Mouse (Mus musculus) ovary, postnatal 36 days (tissue): ENCODE data around the gene Spef1.

Source experiments
- DNase-seq: peaks from one replicate; pipeline ENCODE4 v3.0.0; 2022; ENCODE audit warnings: low spot score, mixed read lengths

Spef1 gene

DNA sequence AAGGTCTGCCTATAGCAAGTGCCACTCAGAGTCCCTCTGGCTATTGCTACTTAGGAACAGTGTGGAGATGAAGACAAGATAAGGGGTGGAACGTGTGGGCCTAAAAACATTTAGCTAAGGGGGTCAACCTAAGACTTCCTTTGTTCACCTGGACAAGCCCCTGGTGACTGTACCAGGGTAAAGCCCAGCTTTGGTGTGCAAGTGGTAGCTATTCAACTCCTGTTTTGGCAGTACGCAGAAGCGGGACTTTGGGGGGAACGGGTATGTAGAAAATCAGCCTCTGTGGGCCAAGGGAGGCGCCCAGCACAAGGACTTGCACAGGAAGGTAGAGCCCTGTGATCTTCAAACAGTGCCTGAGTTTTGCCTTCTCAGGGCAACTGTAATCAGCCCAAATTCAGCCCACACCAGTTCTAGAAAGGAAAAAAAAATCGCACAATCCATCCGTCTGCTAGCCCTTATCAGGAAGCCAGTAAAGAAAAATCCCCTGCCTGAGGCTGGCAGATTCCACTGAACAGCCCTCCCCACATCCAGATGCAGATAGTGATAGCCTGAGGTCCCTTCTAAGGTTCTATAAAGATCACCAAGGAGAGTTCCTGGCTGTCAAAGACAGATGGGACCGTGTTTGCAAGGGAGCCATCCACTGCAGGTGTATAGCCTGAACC lies 18.6 kb upstream of the Spef1 start:
- DNase-seq = no peak

DNA sequence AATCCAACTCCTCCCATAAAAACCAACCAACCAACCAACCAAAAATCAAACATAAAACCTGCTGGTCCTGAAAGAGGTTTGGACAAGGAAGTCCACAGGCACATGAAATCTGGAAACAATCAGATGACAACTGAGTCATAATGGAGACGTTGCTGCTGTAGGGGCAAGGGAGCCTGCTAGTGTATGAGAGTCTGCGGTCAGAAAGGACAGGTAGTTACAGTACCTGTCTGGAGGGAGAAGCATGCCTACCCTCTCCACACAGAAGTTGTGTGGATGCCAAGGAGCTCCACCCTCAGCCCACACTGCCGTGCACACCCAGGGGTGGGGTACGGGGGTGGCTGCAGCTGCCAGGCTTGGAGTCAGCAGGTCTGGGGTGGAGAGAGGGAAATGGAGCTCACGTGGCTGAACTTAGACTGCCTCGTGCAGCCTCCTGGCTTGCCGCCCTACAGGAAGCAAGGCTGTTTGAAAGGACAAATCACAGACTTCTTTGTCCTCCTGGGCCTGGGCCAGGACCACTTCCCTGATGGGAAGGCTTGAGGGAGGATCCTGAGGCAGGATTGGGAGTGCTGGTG lies 17.4 kb upstream of the Spef1 start:
- DNase-seq = peak; percentile 87

DNA sequence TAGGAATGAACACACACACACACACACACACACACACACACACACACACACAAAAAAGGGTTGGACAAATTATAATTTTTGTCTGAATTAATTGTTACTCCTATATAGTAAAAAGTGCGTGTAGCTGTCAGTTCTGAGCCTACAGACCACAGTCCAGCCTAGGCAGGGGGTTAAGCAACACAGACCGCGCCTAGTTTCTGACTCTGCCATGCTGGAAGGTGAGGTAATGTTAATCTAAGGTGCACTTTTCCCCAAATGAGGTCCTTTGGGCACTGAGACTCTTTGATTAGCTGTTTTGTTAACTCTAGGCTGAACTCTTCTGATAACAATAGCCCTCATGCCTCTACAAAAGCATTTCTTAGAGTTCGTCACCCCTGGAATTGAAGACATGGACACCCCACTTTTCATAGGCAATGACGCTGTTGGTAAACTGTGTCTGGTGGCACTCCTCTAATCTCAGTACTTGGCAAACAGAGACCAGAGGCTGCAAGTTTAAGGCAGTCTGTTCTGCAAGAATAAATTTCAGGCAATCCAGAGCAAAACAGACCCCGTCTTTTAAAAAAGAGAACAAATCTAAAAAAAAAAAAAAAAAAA lies 16.8 kb upstream of the Spef1 start:
- DNase-seq = no peak

DNA sequence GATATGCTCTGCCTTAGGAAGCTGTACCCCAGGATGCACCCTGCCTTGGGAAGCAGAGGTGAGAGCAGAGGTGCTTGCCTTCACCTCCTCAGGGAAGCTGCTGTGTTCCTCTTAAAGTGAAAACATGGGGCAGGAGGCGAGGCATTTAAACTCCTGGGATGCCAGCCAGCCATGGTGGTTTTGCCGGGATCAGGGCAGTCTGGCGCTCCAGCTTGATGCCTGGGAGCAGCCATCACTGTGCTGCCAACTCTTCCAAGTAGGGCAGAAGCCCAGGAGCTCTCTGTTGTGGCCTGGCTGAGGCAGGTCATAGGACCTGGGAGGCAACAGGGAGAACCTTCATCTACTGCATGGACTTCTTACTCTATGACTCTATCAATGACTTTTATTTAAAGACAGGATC lies 14.2 kb upstream of the Spef1 start:
- no peak for DNase-seq

DNA sequence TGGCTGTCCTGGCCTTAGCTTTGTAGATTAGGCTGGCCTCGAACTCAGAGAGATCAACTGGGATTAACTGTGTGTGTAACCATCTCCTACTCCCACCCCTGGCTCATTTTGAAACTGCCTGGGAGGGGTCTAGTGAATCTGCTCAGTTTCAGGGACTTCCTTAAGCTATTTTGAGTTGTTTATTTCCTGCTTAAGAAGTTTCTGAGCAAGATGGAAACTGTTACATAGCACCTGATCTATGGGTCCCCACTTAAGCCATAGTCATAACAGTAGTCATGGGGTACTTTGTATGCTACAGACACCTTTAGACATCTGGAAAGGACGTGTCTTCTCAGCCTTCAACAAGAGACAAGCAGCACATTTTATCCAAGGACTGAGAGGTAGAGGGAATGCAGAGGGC lies 13.6 kb upstream of the Spef1 start:
- DNase-seq = no peak

DNA sequence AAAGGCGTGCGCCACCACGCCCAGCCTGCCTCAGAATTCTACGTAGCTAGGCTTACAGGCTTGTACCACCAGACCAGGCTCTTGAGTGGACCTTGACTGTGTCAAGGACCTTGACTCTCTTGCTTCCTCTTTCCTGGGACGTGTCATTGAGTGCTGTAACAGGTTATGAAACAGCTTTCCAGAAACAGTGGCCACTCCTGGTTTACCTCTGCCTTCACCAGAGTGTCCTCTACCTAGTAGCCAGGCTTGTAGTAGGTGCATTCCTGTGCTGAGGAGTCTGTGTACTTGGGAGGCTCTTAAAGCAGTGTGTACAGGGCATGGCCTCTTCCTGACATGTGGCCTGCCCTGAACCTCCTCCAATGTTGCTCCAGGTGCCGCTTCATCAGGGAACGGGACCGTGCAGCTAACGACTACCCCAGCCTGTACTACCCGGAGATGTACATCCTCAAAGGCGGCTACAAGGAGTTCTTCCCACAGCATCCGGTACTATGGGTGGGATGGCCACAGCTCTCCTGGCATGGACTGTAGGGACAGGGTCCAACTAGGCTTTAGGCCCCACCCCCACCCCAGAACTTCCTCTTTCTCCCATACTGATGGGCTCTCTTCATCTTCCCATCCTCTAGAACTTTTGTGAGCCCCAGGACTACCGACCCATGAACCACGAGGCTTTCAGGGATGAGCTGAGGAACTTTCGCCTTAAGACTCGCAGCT lies 9.7 kb upstream of the Spef1 start:
- DNase-seq = no peak

DNA sequence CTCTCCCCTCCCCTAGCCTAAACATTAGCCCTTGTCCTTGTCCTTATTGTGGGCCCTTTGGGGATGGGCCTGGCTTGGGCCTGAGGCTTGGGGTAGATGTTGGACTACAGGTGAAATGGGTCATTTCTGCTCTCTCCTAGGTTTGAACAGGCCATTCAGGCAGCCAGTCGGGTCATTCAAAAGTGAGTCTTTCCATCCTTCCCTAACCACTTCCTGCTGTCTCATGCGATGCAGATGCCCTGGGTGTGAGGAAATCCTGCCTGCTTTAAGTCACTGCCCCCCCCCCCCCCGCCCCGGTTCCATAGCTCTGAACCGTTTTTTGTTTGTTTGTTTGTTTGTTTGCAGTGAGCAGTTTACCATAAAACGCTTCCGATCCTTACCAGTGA lies 3.9 kb upstream of the Spef1 start:
- DNase-seq = no peak

DNA sequence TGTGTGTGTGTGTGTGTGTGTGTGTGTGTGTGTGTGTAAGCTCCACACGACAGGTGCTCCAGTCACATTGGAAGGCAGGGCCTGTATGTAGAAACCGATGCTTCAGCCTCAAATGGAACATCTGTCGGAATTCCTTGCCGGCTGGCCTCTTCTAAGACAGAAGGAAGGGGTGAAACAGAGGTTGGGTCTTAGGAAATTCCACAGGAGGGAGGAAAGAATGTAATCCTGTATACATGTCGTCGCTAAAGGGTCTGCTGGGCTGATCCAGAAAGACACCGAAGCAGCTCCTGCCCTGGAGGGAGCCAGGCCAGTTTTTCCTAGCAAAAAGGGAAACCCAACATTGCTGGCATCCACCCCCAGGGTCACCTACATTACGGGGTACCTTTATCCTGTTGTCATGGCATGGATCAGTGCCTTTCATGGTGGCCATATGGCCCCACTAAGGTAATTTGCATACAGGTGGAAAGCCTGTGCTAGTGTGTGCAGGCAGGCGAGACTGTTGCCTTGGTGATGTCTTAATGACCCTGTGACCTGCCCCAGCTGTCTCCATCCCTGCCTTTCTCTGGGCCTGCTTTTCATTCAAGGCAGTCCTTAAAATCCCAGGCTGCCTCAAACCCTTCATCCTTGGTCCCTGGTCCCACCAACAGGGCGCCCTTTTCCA lies 3.4 kb upstream of the Spef1 start:
- no peak for DNase-seq

DNA sequence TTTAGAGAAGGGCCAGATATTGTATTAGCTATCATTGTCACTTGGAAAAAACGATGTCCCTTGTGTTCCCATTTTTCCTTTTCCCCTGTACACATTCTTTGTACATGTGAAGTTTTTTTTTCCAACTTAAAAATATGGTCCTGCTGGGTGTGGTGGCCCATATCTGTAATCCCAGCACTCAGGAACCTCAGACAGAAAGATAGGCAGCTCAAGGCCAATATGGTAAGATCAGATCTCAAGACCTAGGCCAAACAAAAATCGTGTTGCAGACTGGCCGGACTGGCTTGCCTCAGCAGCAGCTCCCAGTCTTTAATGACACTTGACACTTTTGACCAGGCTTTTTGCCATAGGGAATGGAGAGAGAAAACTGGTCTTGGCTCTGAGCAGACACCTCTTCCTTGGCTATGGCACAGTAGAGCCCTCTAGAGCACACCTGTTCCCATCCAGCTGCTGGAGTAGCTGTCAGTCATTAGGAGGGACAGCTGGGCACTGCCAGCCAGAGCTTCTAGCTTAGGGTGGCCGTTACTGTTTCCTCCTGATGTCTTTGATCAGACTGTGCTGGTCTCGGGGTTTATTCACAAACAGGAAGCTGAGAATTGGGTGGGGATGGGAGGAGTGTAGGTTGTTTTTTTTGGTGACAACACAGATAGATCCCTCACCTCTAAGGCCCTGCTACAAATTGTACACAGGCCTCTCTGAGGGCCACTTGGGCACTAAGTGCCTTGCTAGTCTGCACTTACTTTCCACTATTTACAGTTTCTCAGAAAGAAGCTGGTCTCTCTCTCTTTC lies 2.6 kb upstream of the Spef1 start:
- no peak for DNase-seq

DNA sequence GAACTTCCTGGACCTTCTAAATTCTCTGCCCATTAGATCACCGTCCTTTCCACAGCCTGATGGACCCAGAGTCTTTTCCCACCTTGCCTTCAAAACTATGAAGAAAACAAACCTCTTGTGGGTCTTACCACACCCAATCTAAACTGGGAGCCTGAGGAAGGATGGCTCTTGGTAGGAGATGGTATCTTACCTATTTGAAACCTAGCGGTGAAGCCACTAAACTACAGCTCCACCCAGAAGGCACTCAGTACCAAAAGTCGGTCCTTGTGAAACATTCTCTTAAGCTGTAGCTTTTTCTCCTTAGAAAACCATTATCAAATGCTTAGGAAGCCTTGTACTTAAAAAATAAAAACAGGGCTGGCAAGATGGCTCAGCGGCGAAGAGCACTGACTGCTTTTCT lies 1.2 kb upstream of the Spef1 start:
- DNase-seq = no peak

DNA sequence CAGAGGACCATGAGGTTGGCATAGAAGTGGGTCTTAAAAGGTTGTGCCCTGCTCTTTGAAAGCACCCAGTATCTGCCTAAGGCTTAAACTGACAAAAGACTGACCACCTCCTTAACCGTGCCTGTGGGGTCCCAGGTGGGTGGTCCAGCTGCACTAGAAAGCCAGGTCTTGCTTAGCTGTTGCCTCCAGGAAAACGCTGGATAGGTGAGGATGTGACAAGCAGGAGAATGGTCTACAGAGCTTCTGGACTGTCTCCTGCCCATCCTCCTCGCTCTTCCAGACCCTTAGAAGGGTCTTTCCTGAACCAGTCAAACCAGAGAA lies 480 bp upstream of the Spef1 start:
- no peak for DNase-seq

DNA sequence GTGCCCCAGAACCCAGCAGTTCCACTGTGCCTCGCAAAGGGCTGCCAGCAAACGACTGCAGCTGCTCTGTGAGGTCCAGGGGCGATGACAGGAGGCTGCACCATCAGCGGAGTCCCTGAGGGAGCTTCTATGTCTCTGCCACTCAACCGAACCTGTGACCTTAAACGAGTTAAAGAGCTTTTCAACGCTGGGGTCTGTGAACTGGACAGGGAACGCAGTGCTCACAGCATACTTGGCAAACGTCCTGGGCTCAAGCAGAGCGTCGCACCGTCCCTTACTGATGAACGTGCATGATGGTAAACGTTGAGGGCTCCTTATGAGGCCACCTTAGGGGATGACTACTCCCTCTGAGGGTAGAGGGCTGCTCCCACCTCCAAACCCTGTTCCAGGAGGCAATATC lies 739 bp downstream of the Spef1 start:
- no peak for DNase-seq

DNA sequence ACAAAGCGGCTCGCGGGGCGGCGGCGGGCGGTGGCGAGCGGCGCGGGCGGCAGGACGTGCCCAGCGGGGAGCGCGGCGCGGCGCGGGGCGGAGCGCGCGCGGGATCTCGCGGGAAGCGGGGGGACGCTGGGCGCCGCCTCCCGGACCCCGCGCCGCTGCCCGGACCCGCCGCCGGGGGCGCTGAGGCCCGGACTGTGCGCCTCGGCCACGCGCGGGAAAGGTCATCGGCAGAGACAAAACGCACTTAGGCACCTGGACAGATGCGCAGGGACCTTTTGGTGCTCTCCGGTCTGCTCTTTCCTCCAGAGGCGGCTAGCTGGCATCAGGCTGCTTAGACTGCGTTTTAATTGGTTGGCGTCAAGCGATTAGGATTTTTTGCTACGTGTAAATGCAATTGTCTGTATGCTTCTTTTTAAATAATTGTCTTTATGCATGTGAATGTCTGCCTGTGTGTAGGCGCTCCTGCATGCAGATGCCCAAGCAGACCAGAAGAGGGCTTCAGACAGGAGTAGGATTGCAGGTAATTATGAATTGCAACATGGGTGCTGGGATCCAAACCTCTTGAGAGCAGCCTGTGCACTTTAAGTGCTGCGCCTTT lies 7.0 kb downstream of the Spef1 start, which contains the start of gene Cenpb:
Gene Cenpb, minus strand, starts transcription at position 78 of the 598 bp plus-strand sequence.
- DNase-seq = peak; percentile 87

DNA sequence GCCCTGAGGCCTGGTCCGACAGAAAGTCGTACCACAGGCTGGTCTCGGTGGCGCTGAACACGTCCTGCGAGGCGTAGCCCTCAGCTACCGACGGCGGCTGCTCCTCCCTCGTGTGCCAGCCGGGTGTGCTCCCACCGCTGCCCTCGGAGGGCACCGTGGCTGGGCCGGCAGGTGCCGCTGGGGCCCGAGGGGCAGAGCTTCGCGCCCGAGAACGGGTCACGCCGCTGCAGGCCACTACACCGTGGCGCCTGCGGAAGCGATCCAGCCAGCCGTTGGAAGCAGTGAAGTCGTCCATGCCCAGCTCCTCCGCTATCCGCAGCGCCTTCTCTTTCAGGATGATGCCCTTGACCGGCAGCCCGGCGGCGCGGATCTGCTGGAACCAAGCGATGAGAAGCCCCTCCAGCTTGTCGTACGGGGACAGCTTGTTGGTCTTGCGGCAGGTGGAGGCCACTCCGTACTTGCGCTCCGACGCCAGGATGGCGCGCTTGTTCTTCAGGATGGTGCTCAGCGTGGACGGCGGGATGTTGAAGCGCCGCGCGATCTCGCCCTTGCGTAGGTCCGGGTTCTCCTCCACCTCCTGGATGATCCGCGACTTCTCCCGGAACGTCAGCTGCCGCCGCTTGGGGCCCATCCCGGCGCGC lies 7.7 kb downstream of the Spef1 start:
- DNase-seq = peak; percentile 64

DNA sequence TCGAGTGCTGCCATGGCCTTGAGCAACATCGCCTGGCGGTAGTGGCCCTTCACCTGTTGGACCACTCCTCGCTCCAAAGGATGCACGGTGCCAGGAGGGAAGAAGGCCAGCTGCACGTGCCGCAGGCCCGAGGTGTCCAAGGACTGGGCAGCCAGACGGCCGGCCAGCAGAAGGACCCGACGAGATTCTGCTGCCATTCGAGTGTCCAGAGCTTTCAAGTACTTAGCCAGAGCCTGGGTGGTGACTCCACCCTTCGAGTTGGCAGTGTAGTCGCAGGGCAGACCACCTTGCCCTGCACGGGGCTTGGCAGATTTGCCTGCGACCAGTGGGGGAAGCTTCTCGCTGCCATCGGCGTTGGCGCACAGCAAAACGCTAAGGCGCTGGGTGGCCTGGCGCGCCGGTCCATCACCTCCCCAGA lies 8.2 kb downstream of the Spef1 start:
- DNase-seq = peak; percentile 41

DNA sequence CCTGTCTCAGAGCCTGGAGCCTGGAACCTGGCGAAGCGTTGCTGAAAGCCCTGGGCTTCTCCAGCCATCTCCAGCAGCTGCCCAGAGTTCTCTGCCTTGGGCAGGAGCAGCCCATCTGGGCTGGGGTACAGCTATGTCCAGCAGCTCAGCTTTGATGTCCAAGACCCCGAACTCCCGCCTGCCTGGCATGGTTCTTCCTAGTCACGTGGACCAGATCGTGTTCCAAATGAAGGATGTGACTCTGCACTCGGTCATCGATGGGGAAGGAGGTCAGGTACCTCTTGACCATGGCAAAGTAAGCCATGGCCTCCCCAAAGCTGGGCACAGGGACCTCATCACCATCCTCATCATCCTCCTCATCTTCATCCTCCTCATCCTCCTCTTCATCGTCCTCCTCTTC lies 9.2 kb downstream of the Spef1 start:
- DNase-seq = no peak

DNA sequence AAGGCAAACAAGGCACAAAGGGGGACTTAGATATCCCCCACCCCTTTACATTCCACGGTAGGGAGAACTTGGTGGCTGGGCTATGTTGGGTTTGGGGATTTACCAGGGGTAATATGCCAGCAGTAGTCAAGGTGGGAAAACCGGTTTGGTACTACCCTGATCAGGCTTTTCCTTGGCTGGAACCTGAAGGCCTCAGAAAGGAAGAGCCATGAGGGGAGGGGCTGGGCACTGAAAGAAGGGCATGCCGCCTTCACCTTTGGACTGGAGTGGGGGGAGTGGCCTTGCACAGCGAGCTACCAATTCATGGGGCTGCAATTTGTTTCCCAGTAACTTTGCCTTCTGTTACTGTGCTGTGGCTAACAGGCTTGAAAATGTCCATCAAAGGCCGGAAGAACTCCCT lies 10.6 kb downstream of the Spef1 start:
- peak; percentile 41 for DNase-seq

DNA sequence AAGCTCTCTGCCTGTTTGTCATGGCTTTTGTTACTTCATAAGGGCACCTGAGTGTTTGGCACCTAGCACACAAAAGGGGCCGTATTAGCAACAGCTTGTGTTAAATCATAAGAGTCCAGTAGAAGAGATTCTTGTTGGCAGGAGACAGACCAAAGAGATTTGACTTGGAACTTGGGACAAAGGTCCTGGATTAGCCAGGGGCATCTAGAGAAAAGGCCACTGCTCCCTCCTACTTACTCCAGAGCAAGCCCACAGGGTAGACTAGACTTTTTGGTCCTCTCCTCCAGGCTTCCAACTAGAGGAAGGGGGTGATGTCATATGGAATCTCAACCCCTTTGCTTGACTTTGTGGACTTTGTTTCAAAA lies 11.2 kb downstream of the Spef1 start:
- no peak for DNase-seq

DNA sequence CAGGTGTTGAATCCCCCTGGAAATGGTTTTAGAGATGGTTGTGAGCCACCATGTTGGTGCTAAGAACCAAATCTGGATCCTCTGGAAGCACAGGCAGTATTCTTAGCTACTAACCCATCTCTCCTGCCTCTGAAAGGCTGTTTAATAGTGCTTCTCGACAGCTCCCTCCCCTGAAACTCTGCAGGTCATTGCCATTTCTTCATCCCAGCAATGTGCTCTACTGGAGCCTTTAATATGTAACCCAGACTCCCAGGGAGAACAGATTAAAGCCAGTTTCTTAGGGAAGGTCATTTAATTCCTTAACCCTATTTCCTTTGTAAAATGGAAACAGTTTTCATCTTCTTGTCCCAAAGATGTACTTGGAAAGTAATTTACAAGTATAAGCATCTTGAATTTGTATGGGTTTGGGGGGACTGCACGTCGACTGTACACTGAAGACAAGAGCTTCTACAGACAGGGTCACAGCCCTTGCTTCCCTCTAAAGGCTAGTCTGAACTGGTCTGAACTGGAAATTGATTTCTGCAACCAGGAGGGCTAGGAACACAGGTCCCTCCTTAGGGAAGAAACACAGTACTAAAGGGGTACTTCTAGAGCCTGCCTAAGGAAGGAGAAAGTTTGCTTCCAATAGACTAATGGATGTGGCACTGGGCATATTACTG lies 11.7 kb downstream of the Spef1 start:
- no peak for DNase-seq

DNA sequence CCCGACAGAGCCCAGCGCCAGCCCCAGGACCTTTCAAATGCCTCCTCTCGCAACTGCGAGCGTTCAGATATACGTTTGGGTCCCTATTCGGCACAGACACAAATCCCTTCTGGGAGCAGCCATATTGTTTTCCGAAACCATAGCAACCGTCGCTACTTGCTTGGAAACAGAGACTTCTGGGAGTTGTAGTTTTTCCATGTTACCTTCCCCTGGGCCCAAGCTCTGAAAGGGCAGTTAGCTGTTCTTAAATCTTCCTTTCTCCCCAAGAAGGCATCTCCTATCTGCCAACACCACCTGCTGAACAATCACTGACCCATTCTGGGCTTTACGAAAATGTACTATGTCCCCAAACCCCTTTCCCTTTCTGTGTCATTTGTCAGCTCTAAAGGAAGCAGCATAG lies 12.4 kb downstream of the Spef1 start:
- DNase-seq = peak; percentile 28

DNA sequence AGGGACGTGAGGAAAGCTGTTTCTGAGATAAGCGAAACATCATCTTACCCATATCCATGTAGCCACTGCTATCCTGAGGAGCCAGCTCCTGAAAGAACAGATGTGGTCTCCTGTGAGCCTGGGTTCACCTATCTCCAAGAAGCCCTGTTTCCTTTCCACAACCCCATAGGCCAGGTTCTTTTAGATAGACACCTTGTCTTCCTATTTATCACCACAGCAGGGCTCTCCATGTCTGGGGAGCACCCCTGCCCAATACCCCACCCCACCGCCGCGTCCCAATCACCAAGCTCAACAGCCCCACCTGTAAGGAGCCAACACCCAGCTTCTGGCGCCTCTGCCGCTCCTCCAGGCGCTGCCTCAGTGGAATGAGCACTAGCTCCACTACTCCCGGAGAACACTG lies 14.8 kb downstream of the Spef1 start:
- no peak for DNase-seq
